Mouse (Mus musculus): ENCODE measurements around the gene Clstn2. TPM values are rescaled to one million over a fixed set of nuclear protein-coding genes. Genes with fewer than 3 reads are reported as not detected.

The Clstn2 gene
- total and polyA plus RNA-seq, 3 experiments = 0.05 TPM; not detected in 2

DNA sequence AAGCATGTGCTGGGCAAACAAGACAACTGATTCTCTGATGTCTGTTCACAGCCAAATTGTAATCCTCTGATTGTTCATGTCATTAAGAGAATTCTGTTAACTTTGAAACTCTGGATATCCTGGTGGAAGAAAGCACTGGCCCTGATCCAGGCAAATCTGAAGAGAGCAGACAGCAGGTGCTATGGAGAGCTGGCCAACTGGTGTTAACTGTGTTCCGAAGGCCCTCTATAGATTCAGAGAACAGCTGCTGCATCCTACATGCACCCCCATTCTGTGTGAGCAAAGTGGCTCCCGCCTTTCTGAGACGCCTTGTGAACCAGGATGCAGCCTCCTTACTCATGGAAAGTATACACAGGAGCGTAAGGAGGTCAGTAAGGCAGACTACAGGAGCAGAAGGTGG, 66.3 kb downstream of the Clstn2 start:
- DNase-seq (ENCODE audit: low spot score) = no peak
- no peak for ATAC-seq (ENCODE audit: extremely low read depth, insufficient number of reproducible peaks, low FRiP score, poor library complexity, severe bottlenecking)
- no peaks in the 10 kb centered on the region for H3K4me1 ChIP-seq (ENCODE audit: insufficient read depth, low read depth, low read length)
- H3K27me3 ChIP-seq (ENCODE audit: insufficient read depth, low read length) = no peaks in the 10 kb centered on the region
- no peaks in the 10 kb centered on the region for H3K36me3 ChIP-seq (replicated peaks)
- H3K9me3 ChIP-seq (replicated peaks) = peaks cover 31% of the 10 kb centered on the region
- TF ChIP-seq POLR2AphosphoS5 (IDR thresholded peaks at IDR 0.05; ENCODE audit: insufficient replicate concordance, low read depth, low read length) (no peak), GATA2 (IDR thresholded peaks at IDR 0.05; ENCODE audit: borderline replicate concordance, low read depth, low read length) (no peak), CTCF (IDR thresholded peaks at IDR 0.05; ENCODE audit: low read depth, low read length) (no peak), GATA1 (IDR thresholded peaks at IDR 0.05; ENCODE audit: borderline replicate concordance, low read length) (no peak), TAL1 (conservative IDR thresholded peaks at IDR 0.05; ENCODE audit: low read depth, low read length) (no peak)
- no peak overlapping the region for H3K4me3 ChIP-seq (ENCODE audit: low read depth, low read length)

- no peaks in the 10 kb centered on the region for H3K4me1 ChIP-seq (ENCODE audit: insufficient read depth, low read depth, low read length)
- no peak for ATAC-seq (ENCODE audit: extremely low read depth, insufficient number of reproducible peaks, low FRiP score, poor library complexity, severe bottlenecking)
- no peak for DNase-seq (ENCODE audit: low spot score)
- no peaks in the 10 kb centered on the region for H3K27me3 ChIP-seq (ENCODE audit: insufficient read depth, low read length)
- no peaks in the 10 kb centered on the region for H3K36me3 ChIP-seq (replicated peaks)
- H3K9me3 ChIP-seq (replicated peaks) = peaks cover 66% of the 10 kb centered on the region
- H3K4me3 ChIP-seq (ENCODE audit: low read depth, low read length) = no peak overlapping the region
- no peak for TF ChIP-seq GATA2 (IDR thresholded peaks at IDR 0.05; ENCODE audit: borderline replicate concordance, low read depth, low read length)
- no peak for TF ChIP-seq GATA1 (IDR thresholded peaks at IDR 0.05; ENCODE audit: borderline replicate concordance, low read length)
- TF ChIP-seq CTCF (IDR thresholded peaks at IDR 0.05; ENCODE audit: low read depth, low read length) = no peak
- TF ChIP-seq TAL1 (conservative IDR thresholded peaks at IDR 0.05; ENCODE audit: low read depth, low read length) = no peak
- no peak for TF ChIP-seq POLR2AphosphoS5 (IDR thresholded peaks at IDR 0.05; ENCODE audit: insufficient replicate concordance, low read depth, low read length)
These were observed 75.5 kb downstream of the Clstn2 start for GRCm38 (mm10) chr9:97957508-97957907.

DNA sequence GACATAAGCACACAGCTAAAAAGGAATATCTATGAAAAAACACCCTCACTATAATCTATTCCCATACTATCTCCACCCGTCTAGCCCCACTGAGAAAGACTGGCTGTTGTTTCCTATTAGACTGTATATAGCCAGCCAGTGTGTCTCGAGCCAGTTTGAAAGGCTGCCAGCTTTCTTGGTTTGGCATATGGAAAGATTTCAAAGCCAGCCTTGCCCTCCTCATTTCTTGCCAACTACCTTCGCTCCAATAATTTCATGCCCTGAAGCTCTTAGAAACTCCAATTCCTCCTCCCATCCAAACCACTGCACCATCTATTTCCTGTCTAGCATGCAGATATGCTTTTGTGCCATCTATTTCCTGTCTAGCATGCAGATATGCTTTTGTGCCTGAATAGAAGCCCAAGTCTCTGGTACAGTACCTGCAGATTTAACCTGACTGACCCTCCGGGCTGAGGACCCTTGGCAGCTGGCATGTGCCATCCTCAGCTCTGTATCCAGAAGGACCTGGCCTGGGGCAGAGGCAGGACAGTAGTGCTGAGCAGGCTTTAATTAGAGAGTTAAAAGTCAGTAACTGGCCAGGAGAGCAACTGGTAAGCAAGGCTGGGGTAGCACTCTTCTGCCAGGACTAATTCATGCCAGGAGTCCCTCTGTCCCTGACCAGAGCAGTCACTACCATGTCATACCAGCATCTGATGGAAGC, 76.4 kb downstream of the Clstn2 start:
- DNase-seq (ENCODE audit: low spot score) = no peak
- no peak for ATAC-seq (ENCODE audit: extremely low read depth, insufficient number of reproducible peaks, low FRiP score, poor library complexity, severe bottlenecking)

GRCm38 (mm10) chr9:97953746-97954359, 79.1 kb downstream of the Clstn2 start:
- no peaks in the 10 kb centered on the region for H3K4me1 ChIP-seq (ENCODE audit: insufficient read depth, low read depth, low read length)
- no peak overlapping the region for H3K4me3 ChIP-seq (ENCODE audit: low read depth, low read length)
- TF ChIP-seq GATA2 (IDR thresholded peaks at IDR 0.05; ENCODE audit: borderline replicate concordance, low read depth, low read length) = no peak
- TF ChIP-seq CTCF (IDR thresholded peaks at IDR 0.05; ENCODE audit: low read depth, low read length) = no peak
- TF ChIP-seq POLR2AphosphoS5 (IDR thresholded peaks at IDR 0.05; ENCODE audit: insufficient replicate concordance, low read depth, low read length) = no peak
- peaks cover 73% of the 10 kb centered on the region for H3K9me3 ChIP-seq (replicated peaks)
- H3K27me3 ChIP-seq (ENCODE audit: insufficient read depth, low read length) = no peaks in the 10 kb centered on the region
- DNase-seq (ENCODE audit: low spot score) = no peak
- no peaks in the 10 kb centered on the region for H3K36me3 ChIP-seq (replicated peaks)
- no peak for ATAC-seq (ENCODE audit: extremely low read depth, insufficient number of reproducible peaks, low FRiP score, poor library complexity, severe bottlenecking)

More for the DNA sequence above, 76.4 kb downstream of the Clstn2 start:
- no peak for TF ChIP-seq GATA2 (IDR thresholded peaks at IDR 0.05; ENCODE audit: borderline replicate concordance, low read depth, low read length)
- TF ChIP-seq CTCF (IDR thresholded peaks at IDR 0.05; ENCODE audit: low read depth, low read length) = no peak
- TF ChIP-seq POLR2AphosphoS5 (IDR thresholded peaks at IDR 0.05; ENCODE audit: insufficient replicate concordance, low read depth, low read length) = no peak
- TF ChIP-seq TAL1 (conservative IDR thresholded peaks at IDR 0.05; ENCODE audit: low read depth, low read length) = no peak
- TF ChIP-seq GATA1 (IDR thresholded peaks at IDR 0.05; ENCODE audit: borderline replicate concordance, low read length) = no peak
- no peaks in the 10 kb centered on the region for H3K4me1 ChIP-seq (ENCODE audit: insufficient read depth, low read depth, low read length)
- H3K4me3 ChIP-seq (ENCODE audit: low read depth, low read length) = no peak overlapping the region
- no peaks in the 10 kb centered on the region for H3K36me3 ChIP-seq (replicated peaks)
- H3K27me3 ChIP-seq (ENCODE audit: insufficient read depth, low read length) = no peaks in the 10 kb centered on the region
- peaks cover 72% of the 10 kb centered on the region for H3K9me3 ChIP-seq (replicated peaks)

DNA sequence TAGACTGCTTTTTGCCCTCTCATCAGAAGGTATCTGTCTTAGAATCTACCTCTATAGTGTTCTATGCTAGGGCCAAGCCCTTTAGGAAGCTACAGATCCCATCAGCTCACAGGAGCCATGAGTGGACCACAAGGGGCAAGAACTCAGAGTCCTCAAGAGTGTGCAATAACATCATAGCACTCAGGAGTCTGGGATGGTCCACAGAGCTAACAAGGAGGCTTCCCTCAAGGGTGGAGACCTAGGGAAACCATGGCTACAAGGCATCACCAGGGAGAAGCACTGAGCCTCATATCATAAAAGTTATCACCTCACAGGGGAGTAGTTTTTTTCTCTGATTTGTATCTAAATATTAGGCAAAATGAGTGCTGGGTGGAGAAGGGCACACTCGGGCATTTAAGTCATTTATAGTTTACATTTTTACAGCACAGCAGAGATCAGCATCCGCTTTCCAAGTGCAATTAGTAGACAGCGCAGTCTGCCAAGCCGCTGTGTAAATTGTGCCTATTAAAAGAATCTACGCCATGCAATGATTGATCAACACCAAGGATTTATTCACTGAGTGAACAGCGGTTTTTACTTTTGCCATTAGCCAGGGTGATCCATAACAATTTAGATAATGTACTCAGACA, 82.5 kb downstream of the Clstn2 start:
- no peaks in the 10 kb centered on the region for H3K4me1 ChIP-seq (ENCODE audit: insufficient read depth, low read depth, low read length)
- no peak for ATAC-seq (ENCODE audit: extremely low read depth, insufficient number of reproducible peaks, low FRiP score, poor library complexity, severe bottlenecking)
- no peak for TF ChIP-seq GATA2 (IDR thresholded peaks at IDR 0.05; ENCODE audit: borderline replicate concordance, low read depth, low read length)
- TF ChIP-seq GATA1 (IDR thresholded peaks at IDR 0.05; ENCODE audit: borderline replicate concordance, low read length) = no peak
- no peak for TF ChIP-seq POLR2AphosphoS5 (IDR thresholded peaks at IDR 0.05; ENCODE audit: insufficient replicate concordance, low read depth, low read length)
- no peak for TF ChIP-seq CTCF (IDR thresholded peaks at IDR 0.05; ENCODE audit: low read depth, low read length)
- no peak for TF ChIP-seq TAL1 (conservative IDR thresholded peaks at IDR 0.05; ENCODE audit: low read depth, low read length)
- no peaks in the 10 kb centered on the region for H3K27me3 ChIP-seq (ENCODE audit: insufficient read depth, low read length)
- H3K4me3 ChIP-seq (ENCODE audit: low read depth, low read length) = no peak overlapping the region
- peaks cover 67% of the 10 kb centered on the region for H3K9me3 ChIP-seq (replicated peaks)
- H3K36me3 ChIP-seq (replicated peaks) = no peaks in the 10 kb centered on the region
- no peak for DNase-seq (ENCODE audit: low spot score)

DNA sequence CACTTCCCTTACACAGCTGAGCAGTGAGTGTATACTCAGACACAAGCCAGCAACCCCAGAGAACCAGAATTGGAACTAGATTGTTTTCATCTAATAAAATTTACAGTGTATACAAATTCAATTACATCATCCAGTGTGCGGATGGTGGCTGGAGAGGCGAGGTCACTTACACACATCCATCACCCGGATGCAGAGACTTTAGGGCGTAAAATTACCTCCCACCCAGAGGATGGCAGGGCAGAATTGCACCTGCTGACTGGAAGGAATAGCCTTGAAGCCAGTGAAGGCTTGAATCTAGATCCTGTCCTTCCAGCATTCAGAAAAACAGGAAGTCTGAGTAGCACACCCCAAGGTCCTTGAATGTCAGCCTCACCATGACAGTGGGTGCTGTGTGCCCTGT, 113.7 kb downstream of the Clstn2 start:
- TF ChIP-seq GATA2 (IDR thresholded peaks at IDR 0.05; ENCODE audit: borderline replicate concordance, low read depth, low read length) = no peak
- no peak for TF ChIP-seq TAL1 (conservative IDR thresholded peaks at IDR 0.05; ENCODE audit: low read depth, low read length)
- no peak for TF ChIP-seq POLR2AphosphoS5 (IDR thresholded peaks at IDR 0.05; ENCODE audit: insufficient replicate concordance, low read depth, low read length)
- no peak for TF ChIP-seq CTCF (IDR thresholded peaks at IDR 0.05; ENCODE audit: low read depth, low read length)
- TF ChIP-seq GATA1 (IDR thresholded peaks at IDR 0.05; ENCODE audit: borderline replicate concordance, low read length) = no peak
- no peak for ATAC-seq (ENCODE audit: extremely low read depth, insufficient number of reproducible peaks, low FRiP score, poor library complexity, severe bottlenecking)
- Histone ChIP-seq H3K27me3 (ENCODE audit: insufficient read depth, low read length) (no peaks in the 10 kb centered on the region), H3K4me1 (ENCODE audit: insufficient read depth, low read depth, low read length) (no peaks in the 10 kb centered on the region), H3K36me3 (replicated peaks) (no peaks in the 10 kb centered on the region), H3K9me3 (replicated peaks) (peaks cover 40% of the 10 kb centered on the region), H3K4me3 (ENCODE audit: low read depth, low read length) (no peak overlapping the region)
- no peak for DNase-seq (ENCODE audit: low spot score)
